Mouse (Mus musculus): ENCODE measurements around the gene Dr1. TPM values are rescaled to one million over a fixed set of nuclear protein-coding genes. Genes with fewer than 3 reads are reported as not detected.
"Not testable (repeated sequence)": the region's sequence is repeated elsewhere in the genome, so short reads cannot be mapped to it uniquely, and the experiment has no call there.

Dr1 gene
- polyA plus RNA-seq, 1 experiment from 2014 or later: 44.3 TPM

GRCm38 (mm10) chr5:108269063-108269810 lies 540 bp downstream of the Dr1 start:
- Histone ChIP-seq H3K9me3 (ENCODE audit: control insufficient read depth, low read length) (no peaks in the 10 kb centered on the region), H3K4me1 (replicated peaks; ENCODE audit: control insufficient read depth, insufficient read depth, low read length) (peaks cover 28% of the 10 kb centered on the region), H3K4me2 (ENCODE audit: low read length) (peak overlapping the region; percentile 97), H3K9ac (replicated peaks; ENCODE audit: low read depth, low read length) (peak overlapping the region; percentile 80), H3K27me3 (replicated peaks; ENCODE audit: control insufficient read depth, insufficient read depth, low read length) (no peaks in the 10 kb centered on the region), H3K36me3 (ENCODE audit: control insufficient read depth, insufficient read depth) (no peaks in the 10 kb centered on the region; the same call in 1 of the 2 replicates), H3K27ac (ENCODE audit: low read length) (peak overlapping the region; percentile 95), H3K4me3 (replicated peaks; ENCODE audit: low read length) (peak overlapping the region; percentile 72)
- under 1% methylated on average over 44 of the region's 44 CpGs for WGBS
- ATAC-seq: peak; percentile 78

GRCm38 (mm10) chr5:108269811-108270151 lies 1.1 kb downstream of the Dr1 start:
- no peak for ATAC-seq
- 19% methylated on average over 7 of the region's 7 CpGs for WGBS
- H3K27ac ChIP-seq (ENCODE audit: low read length): no peak overlapping the region
- H3K9ac ChIP-seq (replicated peaks; ENCODE audit: low read depth, low read length): peak overlapping the region; percentile 80
- no peaks in the 10 kb centered on the region; the same call in 1 of the 2 replicates for H3K36me3 ChIP-seq (ENCODE audit: control insufficient read depth, insufficient read depth)
- H3K9me3 ChIP-seq (ENCODE audit: control insufficient read depth, low read length): no peaks in the 10 kb centered on the region
- peaks cover 28% of the 10 kb centered on the region for H3K4me1 ChIP-seq (replicated peaks; ENCODE audit: control insufficient read depth, insufficient read depth, low read length)
- H3K4me2 ChIP-seq (ENCODE audit: low read length): peak overlapping the region; percentile 97
- peak overlapping the region; percentile 72 for H3K4me3 ChIP-seq (replicated peaks; ENCODE audit: low read length)
- H3K27me3 ChIP-seq (replicated peaks; ENCODE audit: control insufficient read depth, insufficient read depth, low read length): no peaks in the 10 kb centered on the region

- WGBS: 52% methylated on average over 9 of the region's 9 CpGs
- Histone ChIP-seq H3K9ac (replicated peaks; ENCODE audit: low read depth, low read length) (peak overlapping the region; percentile 80), H3K27ac (ENCODE audit: low read length) (no peak overlapping the region), H3K4me1 (replicated peaks; ENCODE audit: control insufficient read depth, insufficient read depth, low read length) (peaks cover 28% of the 10 kb centered on the region), H3K36me3 (ENCODE audit: control insufficient read depth, insufficient read depth) (no peaks in the 10 kb centered on the region; the same call in 1 of the 2 replicates), H3K4me3 (replicated peaks; ENCODE audit: low read length) (peak overlapping the region; percentile 72), H3K9me3 (ENCODE audit: control insufficient read depth, low read length) (no peaks in the 10 kb centered on the region), H3K4me2 (ENCODE audit: low read length) (peak overlapping the region; percentile 97), H3K27me3 (replicated peaks; ENCODE audit: control insufficient read depth, insufficient read depth, low read length) (no peaks in the 10 kb centered on the region)
- no peak for ATAC-seq
Observed at GRCm38 (mm10) chr5:108270415-108270814, 1.7 kb downstream of the Dr1 start.

- H3K36me3 ChIP-seq (ENCODE audit: control insufficient read depth, insufficient read depth); H3K4me3 ChIP-seq (replicated peaks; ENCODE audit: low read length); H3K27ac ChIP-seq (ENCODE audit: low read length); H3K9ac ChIP-seq (replicated peaks; ENCODE audit: low read depth, low read length); ATAC-seq; H3K9me3 ChIP-seq (ENCODE audit: control insufficient read depth, low read length); H3K27me3 ChIP-seq (replicated peaks; ENCODE audit: control insufficient read depth, insufficient read depth, low read length): not testable (repeated sequence)
- 97% methylated on average over 6 of the region's 6 CpGs for WGBS
- Histone ChIP-seq H3K4me1 (replicated peaks; ENCODE audit: control insufficient read depth, insufficient read depth, low read length) (peaks cover 28% of the 10 kb centered on the region), H3K4me2 (ENCODE audit: low read length) (peak overlapping the region; percentile 43)
Observed at GRCm38 (mm10) chr5:108271345-108271744, 2.6 kb downstream of the Dr1 start.

GRCm38 (mm10) chr5:108286957-108287356 lies 18.3 kb downstream of the Dr1 start:
- no peak overlapping the region for H3K4me3 ChIP-seq (replicated peaks; ENCODE audit: low read length)
- H3K27ac ChIP-seq (ENCODE audit: low read length): no peak overlapping the region
- no peak overlapping the region for H3K9ac ChIP-seq (replicated peaks; ENCODE audit: low read depth, low read length)
- no peaks in the 10 kb centered on the region for H3K36me3 ChIP-seq (ENCODE audit: control insufficient read depth, insufficient read depth)
- H3K4me1 ChIP-seq (replicated peaks; ENCODE audit: control insufficient read depth, insufficient read depth, low read length): no peaks in the 10 kb centered on the region
- 88% methylated on average over 2 of the region's 2 CpGs for WGBS
- peaks cover 5% of the 10 kb centered on the region; the same call in 1 of the 2 replicates for H3K9me3 ChIP-seq (ENCODE audit: control insufficient read depth, low read length)
- no peak for ATAC-seq
- H3K27me3 ChIP-seq (replicated peaks; ENCODE audit: control insufficient read depth, insufficient read depth, low read length): no peaks in the 10 kb centered on the region
- no peak overlapping the region for H3K4me2 ChIP-seq (ENCODE audit: low read length)

- Histone ChIP-seq H3K36me3 (ENCODE audit: control insufficient read depth, insufficient read depth) (no peaks in the 10 kb centered on the region), H3K4me1 (replicated peaks; ENCODE audit: control insufficient read depth, insufficient read depth, low read length) (no peaks in the 10 kb centered on the region), H3K4me2 (ENCODE audit: low read length) (no peak overlapping the region), H3K27ac (ENCODE audit: low read length) (no peak overlapping the region), H3K4me3 (replicated peaks; ENCODE audit: low read length) (no peak overlapping the region), H3K9ac (replicated peaks; ENCODE audit: low read depth, low read length) (no peak overlapping the region), H3K9me3 (ENCODE audit: control insufficient read depth, low read length) (no peaks in the 10 kb centered on the region), H3K27me3 (replicated peaks; ENCODE audit: control insufficient read depth, insufficient read depth, low read length) (no peaks in the 10 kb centered on the region)
- ATAC-seq: no peak
- 60% methylated on average over 3 of the region's 3 CpGs for WGBS
Observed at GRCm38 (mm10) chr5:108301567-108301966, 32.9 kb downstream of the Dr1 start.

GRCm38 (mm10) chr5:108312224-108313064 lies 43.7 kb downstream of the Dr1 start, which contains the start of gene Pigg:
Gene Pigg (plus strand): TSS chr5:108312609.
- ATAC-seq: peak; percentile 99
- H3K36me3 ChIP-seq (ENCODE audit: control insufficient read depth, insufficient read depth): no peaks in the 10 kb centered on the region
- peak within 1 kb of the TSS; percentile 69 for H3K4me2 ChIP-seq (ENCODE audit: low read length)
- H3K27ac ChIP-seq (ENCODE audit: low read length): peak within 1 kb of the TSS; percentile 87
- WGBS: under 1% methylated on average over 57 of the region's 57 CpGs
- peak within 1 kb of the TSS; percentile 87 for H3K9ac ChIP-seq (replicated peaks; ENCODE audit: low read depth, low read length)
- H3K4me3 ChIP-seq (replicated peaks; ENCODE audit: low read length): peak within 1 kb of the TSS; percentile 89
- H3K9me3 ChIP-seq (ENCODE audit: control insufficient read depth, low read length): no peaks in the 10 kb centered on the region
- H3K27me3 ChIP-seq (replicated peaks; ENCODE audit: control insufficient read depth, insufficient read depth, low read length): 0 out of 2 replicates have a peak, but pooled peaks cover 2% of the 10 kb centered on the region
- H3K4me1 ChIP-seq (replicated peaks; ENCODE audit: control insufficient read depth, insufficient read depth, low read length): peaks cover 7% of the 10 kb centered on the region

GRCm38 (mm10) chr5:108313065-108313860 lies 44.6 kb downstream of the Dr1 start:
- H3K27me3 ChIP-seq (replicated peaks; ENCODE audit: control insufficient read depth, insufficient read depth, low read length): 0 out of 2 replicates have a peak, but pooled peaks cover 2% of the 10 kb centered on the region
- WGBS: 6% methylated on average over 16 of the region's 16 CpGs
- H3K4me2 ChIP-seq (ENCODE audit: low read length): peak overlapping the region; percentile 69
- H3K4me1 ChIP-seq (replicated peaks; ENCODE audit: control insufficient read depth, insufficient read depth, low read length): peaks cover 7% of the 10 kb centered on the region
- H3K27ac ChIP-seq (ENCODE audit: low read length): no peak overlapping the region
- no peaks in the 10 kb centered on the region for H3K36me3 ChIP-seq (ENCODE audit: control insufficient read depth, insufficient read depth)
- H3K9ac ChIP-seq (replicated peaks; ENCODE audit: low read depth, low read length): peak overlapping the region; percentile 87
- H3K9me3 ChIP-seq (ENCODE audit: control insufficient read depth, low read length): no peaks in the 10 kb centered on the region
- no peak for ATAC-seq
- H3K4me3 ChIP-seq (replicated peaks; ENCODE audit: low read length): peak overlapping the region; percentile 89
